15 mouse cellular contexts compared by ENCODE assay signal in genomic region chr2:51448121-51448520, GRCm38 (mm10).
"Had no signal": no experiment of that assay in that cellular context is flagged by ENCODE, and none has a peak within 500 bp of the region (broad histone marks: within the 10 kb centered on the region; RNA-seq: fewer than 3 reads in every experiment).

No protein-coding gene starts in this region.

- H3K9ac ChIP-seq: neural tube, embryonic 13.5 days; neural tube, embryonic 15.5 days; stomach, embryonic 15.5 days had no signal

- H3K4me1 ChIP-seq: neural tube, embryonic 13.5 days; neural tube, embryonic 15.5 days; stomach, embryonic 15.5 days had no signal

- H3K36me3 ChIP-seq: neural tube, embryonic 13.5 days; neural tube, embryonic 15.5 days; stomach, embryonic 15.5 days had no signal

- H3K4me3 ChIP-seq: neural tube, embryonic 13.5 days; neural tube, embryonic 15.5 days; stomach, embryonic 15.5 days had no signal

- H3K27ac ChIP-seq: neural tube, embryonic 13.5 days; neural tube, embryonic 15.5 days; stomach, embryonic 15.5 days; stomach, postnatal 0 days had no signal

- H3K27me3 ChIP-seq: neural tube, embryonic 13.5 days; neural tube, embryonic 15.5 days; stomach, embryonic 15.5 days had no signal

- DNase-seq: retina, postnatal 1 day; right cerebral cortex, postnatal 14 days; right cerebral cortex, postnatal 25 days; right cerebral cortex, postnatal 4 days; spleen, adult 18-20 months; thymus, adult 18-20 months; thymus, adult 2 months; thymus, postnatal 14 days; thymus, postnatal 25 days; thymus, postnatal 36 days; thymus, postnatal 4 days had no signal

- H3K9me3 ChIP-seq: neural tube, embryonic 13.5 days; neural tube, embryonic 15.5 days; stomach, embryonic 15.5 days had no signal

- H3K4me2 ChIP-seq: neural tube, embryonic 13.5 days; neural tube, embryonic 15.5 days; stomach, embryonic 15.5 days had no signal
